Mouse (Mus musculus) naive thymus-derived CD4-positive, alpha-beta T cell, adult 2 months (primary cell): ENCODE data around the gene Brd2.

Experiments used
- DNase-seq: peaks from one replicate; pipeline ENCODE4 v3.0.0-alpha.2; 2011; ENCODE audit warnings: low read depth

Gene Brd2

DNA sequence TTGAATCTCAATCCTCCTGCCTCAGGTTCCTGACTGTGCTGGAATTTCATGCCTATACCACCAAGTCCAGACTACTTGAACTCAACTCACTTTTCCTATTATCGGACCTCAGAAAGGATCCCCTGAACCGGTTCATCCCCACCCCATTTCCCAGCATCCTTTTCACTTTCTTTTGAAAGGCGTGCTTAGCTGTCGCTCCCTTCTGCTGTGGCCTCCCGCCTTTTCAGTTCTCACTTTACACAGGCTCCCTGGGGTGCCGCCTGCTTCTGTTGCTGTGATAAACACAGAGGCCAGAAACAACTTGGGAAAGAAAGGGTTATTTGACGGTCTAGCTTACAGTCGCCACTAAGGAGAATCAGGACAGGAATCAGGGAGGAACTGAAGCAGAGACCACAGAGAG lies 39.3 kb downstream of the Brd2 start:
- DNase-seq, result no peak

DNA sequence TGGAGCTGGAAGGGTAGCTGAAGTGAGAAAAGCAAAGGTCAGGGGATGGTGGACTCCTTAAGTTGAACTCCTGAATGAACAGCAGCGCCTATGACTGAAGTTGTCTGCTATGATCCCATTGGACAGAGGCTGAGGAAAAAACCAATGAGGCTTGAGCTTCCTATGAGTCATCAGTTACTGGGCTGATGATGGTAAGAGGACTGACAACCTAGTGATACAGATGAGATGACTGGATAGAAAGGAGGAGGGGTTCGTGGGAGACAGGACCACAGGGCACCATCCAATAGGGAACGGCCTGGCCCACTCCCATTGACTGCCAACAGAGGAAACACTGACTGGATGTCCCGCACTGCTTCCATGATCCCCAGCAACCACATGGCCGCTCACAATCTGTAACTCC lies 42.8 kb downstream of the Brd2 start:
- peak; percentile 79 for DNase-seq

DNA sequence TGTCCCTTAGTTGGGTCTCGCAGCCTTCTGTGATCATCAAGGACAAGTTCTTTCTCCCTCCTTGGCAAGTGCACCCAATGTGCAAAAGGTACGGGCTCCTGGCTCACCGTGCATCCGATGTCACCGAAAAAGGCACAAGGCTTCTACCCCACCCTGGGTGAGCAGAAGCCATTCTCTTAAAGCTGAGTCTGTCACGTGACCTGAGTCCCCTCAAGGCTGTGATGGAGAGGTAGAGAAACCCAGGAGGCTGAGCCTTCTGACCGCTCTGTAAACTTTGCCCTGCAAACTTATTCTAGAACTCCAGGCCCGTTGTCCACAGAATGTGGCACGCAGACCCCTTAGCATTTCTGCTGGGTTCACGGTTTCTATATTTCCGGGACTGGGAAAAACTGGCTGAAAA lies 43.4 kb downstream of the Brd2 start:
- DNase-seq, result no peak

DNA sequence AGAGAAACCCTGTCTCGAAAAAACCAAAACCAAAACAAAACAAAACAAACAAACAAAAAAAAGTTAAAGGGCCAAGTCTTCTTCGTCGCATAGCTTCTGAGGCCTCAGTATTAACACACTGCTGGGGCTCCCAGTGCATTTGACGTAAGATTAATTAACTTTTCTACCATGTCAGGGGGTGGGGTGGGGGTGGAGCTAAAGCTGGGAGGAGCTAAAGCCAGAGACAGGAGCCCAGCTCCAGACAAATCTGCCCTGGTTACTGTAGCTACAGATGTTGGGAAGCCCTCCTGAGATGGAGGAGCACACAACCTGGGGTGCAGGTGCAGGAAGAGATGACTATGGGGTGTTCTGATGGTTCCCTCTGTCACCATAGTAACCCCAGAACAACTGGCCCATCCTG lies 44.3 kb downstream of the Brd2 start:
- DNase-seq, result no peak

DNA sequence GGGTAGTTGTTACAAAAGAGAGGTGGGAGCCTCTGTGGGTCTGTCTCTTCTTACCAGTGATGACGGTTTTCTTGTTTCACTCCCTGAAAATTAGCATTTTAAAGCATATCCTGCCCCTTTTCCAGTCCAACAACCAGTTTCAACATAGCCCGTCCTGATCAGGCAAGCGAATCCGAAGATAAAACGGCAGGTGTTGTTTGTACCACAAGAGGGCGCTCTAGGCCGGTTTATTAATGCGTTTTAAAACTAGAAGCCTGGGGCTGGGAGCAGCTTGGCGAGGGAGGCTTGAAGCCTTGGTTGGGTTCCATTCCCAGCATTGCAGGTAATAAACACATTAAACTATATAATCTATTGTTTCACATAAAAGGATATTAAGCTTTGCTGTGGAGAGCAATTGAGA lies 44.9 kb downstream of the Brd2 start:
- peak; percentile 92 for DNase-seq

DNA sequence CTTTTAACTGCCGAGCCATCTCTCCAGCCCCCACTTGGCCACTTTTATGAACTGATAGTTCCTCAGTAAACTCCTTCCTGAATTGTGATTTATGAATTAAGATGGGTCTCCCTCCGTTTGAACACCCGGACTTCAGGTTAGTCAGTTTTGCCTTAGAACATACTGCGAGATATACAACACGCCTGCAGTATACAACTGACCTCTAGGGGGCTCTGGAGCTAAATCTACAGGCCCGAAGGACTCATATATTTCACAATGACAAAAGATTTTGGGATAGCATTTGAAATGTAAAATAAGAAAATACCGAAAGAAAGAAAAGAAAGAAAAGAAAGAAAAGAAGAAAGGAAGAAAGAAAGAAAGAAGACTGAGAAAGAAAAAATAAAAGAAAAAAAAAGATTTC lies 47.2 kb downstream of the Brd2 start:
- peak; percentile 91 for DNase-seq

DNA sequence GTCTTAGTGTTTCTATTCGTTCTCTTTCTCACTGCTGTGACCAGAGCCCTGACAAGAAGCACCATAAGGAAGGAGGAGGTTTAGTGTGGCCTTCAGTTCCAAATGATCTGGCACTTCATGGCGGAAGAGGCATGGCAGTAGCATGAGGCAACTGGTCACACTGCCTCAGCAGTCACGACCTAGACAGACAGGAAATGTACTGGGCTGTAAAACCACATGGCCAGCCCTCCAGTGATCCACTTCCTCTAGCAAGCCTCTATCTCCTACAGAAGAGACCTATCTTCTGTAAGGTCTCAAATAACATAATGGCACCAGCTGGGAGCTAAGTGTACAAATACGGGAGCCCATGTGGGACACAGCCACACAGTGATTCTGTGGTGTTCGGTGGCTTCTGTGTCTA lies 50.3 kb downstream of the Brd2 start:
- peak; percentile 51 for DNase-seq

DNA sequence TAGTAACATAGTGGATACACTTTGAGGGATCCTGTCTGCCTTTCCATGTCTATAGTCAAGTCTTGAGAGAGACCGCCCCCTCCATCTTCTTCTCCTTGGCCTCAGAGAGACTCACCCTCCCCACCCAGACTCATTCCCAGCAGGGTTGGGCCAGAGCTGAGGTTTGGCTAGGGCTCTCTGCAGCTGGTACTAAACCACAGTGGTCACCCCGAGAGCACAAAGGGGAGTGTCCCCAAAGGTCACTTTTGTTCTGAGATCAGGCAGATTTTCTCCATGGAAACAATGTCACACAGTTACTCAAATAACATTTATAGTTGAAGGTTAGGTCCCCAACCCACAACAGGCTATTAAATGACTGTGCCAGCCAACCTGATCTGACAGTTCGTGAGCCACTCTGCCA lies 53.6 kb downstream of the Brd2 start:
- DNase-seq, result no peak
